Mouse (Mus musculus) limb, embryonic 14.5 days (tissue): ENCODE measurements around the gene Mphosph10. TPM values are rescaled to one million over a fixed set of nuclear protein-coding genes. Genes with fewer than 3 reads are reported as not detected.

Source experiments
- ATAC-seq: fragments of 200-750 bp; cut with Nextera tagmentation; 2 replicates; pipeline ENCODE4 v1.8.0; 2017; ENCODE audit warnings: low read depth, moderate number of reproducible peaks, moderate TSS enrichment; ENCODE audit not compliant: low FRiP score
- DNase-seq: peaks from one replicate; pipeline ENCODE4 v3.0.0-alpha.2; 2015; ENCODE audit warnings: low spot score
- H3K27ac ChIP-seq: fragments of 300-500 bp; sonication (generic); replicated peaks from 2 replicates; pipeline ENCODE4 v1.5.1; 2014; ENCODE audit warnings: low read depth, mild to moderate bottlenecking, low read length, moderate library complexity, mixed read lengths
- H3K27me3 ChIP-seq: fragments of 300-500 bp; sonication (generic); 2 replicates; pipeline ENCODE4 v1.6.1; 2014; ENCODE audit warnings: low read length, mixed read lengths; ENCODE audit not compliant: control insufficient read depth, insufficient read depth
- H3K36me3 ChIP-seq: fragments of 300-500 bp; sonication (generic); 2 replicates; pipeline ENCODE4 v1.6.1; 2014; ENCODE audit warnings: mild to moderate bottlenecking, low read length, moderate library complexity, mixed read lengths; ENCODE audit not compliant: control insufficient read depth, insufficient read depth
- H3K4me1 ChIP-seq: fragments of 300-500 bp; sonication (generic); 2 replicates; pipeline ENCODE4 v1.6.1; 2014; ENCODE audit warnings: antibody characterized with exemption, low read length, mixed read lengths; ENCODE audit not compliant: control insufficient read depth, insufficient read depth
- H3K4me2 ChIP-seq: fragments of 300-500 bp; sonication (generic); replicated peaks from 2 replicates; pipeline ENCODE4 v1.6.1; 2014; ENCODE audit warnings: low read depth, mild to moderate bottlenecking, low read length, moderate library complexity; ENCODE audit not compliant: severe bottlenecking
- H3K4me3 ChIP-seq: fragments of 300-500 bp; sonication (generic); replicated peaks from 2 replicates; pipeline ENCODE4 v1.5.1; 2014; ENCODE audit warnings: low read length
- H3K9ac ChIP-seq: fragments of 300-500 bp; sonication (generic); 2 replicates; pipeline ENCODE4 v1.6.1; 2014; ENCODE audit warnings: mild to moderate bottlenecking, low read depth, low read length, moderate library complexity; ENCODE audit not compliant: severe bottlenecking
- H3K9me3 ChIP-seq: fragments of 300-500 bp; sonication (generic); 2 replicates; pipeline ENCODE4 v1.6.1; 2016; ENCODE audit warnings: low read length; ENCODE audit not compliant: control insufficient read depth
- POLR2A ChIP-seq: fragments of 200-500 bp; IDR thresholded peaks from 2 replicates; pipeline ENCODE4 v1.8.0; 2012; ENCODE audit warnings: inconsistent platforms, mild to moderate bottlenecking, moderate library complexity, borderline replicate concordance; ENCODE audit not compliant: insufficient read depth, insufficient read length; ENCODE audit errors: extremely low read depth
- WGBS: fragments of 180-500 bp; shearing (Covaris S2); extraction: QIAGEN DNeasy Blood & Tissue Kit; methylation state at CpG from one replicate; pipeline ENCODE4 v1.1.7; 2014; 5-methylcytosine and 5-hydroxymethylcytosine counted together
- polyA plus RNA-seq, 2 experiments: library from polyadenylated mRNA; depleted of rRNA in 1 of 2; stranded (reverse) in 1 of 2; unstranded in 1 of 2; fragments of >200 nt; fragmentation: Nextera tagmentation in 1 of 2; extraction: Ambion mirVana in 1 of 2; gene quantifications; 2 replicates each; pipeline versions ENCODE4 v1.2.1 to v1.2.3; 2012 to 2014

Mphosph10 gene
- polyA plus RNA-seq, 2 experiments: 20.6 to 38.9 TPM

DNA sequence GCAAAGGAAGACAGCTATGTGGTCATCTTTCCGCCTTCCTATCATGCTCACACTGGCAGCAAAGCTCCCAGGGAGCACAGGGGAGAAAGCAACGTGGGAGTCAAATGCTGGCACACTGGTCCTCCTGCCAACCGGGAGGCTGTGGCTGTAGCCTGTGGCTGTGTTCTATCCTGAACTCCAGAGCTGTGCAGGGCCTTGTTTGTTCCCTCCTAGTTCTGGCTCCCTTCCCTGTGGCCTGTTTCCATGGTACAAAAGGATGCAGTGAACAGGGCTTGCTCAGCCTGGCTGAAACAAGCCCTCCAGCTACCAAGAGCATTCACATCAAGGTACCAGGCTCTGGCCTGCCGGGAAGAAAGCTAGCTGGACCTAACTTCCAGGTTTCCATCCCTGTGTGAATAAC is 41.0 kb downstream of the Mphosph10 start:
- Histone ChIP-seq H3K4me1 (no peaks in the 10 kb centered on the region), H3K36me3 (peaks cover 65% of the 10 kb centered on the region), H3K27me3 (no peaks in the 10 kb centered on the region), H3K4me3 (no peak overlapping the region), H3K4me2 (no peak overlapping the region), H3K9me3 (no peaks in the 10 kb centered on the region), H3K9ac (no peak overlapping the region), H3K27ac (no peak overlapping the region)
- WGBS: 93% methylated on average over 4 of the region's 4 CpGs
- ATAC-seq (no peak), DNase-seq (no peak)
- no peak for TF ChIP-seq POLR2A

DNA sequence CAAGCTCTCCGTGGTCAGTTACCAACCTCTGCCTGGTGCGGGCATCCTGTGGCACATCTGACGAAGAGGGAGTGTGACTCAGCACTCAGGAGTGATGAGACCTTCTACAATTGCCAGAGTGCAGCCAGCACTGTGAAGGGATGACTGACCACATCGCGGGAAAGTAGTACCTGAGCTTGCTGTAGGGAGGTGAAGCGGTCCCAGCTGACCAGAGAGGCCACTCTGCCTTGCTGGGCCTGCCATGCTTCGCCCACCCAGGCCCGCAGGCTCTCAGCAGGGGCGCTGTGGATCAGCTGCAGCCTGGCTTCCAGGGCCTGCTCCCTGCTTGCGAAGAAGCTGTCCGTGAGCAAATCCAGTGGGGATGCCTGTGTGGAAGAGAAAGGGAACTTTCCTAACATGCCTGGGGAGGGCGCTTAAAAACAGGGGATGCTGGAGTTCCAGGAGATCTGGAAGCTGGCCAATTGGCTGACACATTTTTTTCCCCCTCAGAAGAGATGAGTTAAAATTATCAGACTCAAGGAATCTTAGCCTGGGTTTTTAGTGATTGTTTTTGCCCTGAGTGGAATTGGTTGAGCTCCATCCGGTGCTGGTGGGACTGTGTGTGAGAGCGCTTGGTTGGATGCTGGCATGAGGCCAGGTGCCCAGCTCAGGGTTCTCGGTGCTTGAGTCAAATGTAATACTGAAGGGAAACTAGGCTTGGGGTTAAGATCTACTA is 42.8 kb downstream of the Mphosph10 start:
- ATAC-seq (no peak), DNase-seq (no peak)
- H3K4me1 ChIP-seq: no peaks in the 10 kb centered on the region
- TF ChIP-seq POLR2A: no peak
- no peaks in the 10 kb centered on the region for H3K27me3 ChIP-seq
- no peaks in the 10 kb centered on the region for H3K9me3 ChIP-seq
- no peak overlapping the region for H3K27ac ChIP-seq
- no peak overlapping the region for H3K4me2 ChIP-seq
- H3K4me3 ChIP-seq: no peak overlapping the region
- no peak overlapping the region for H3K9ac ChIP-seq
- H3K36me3 ChIP-seq: peaks cover 63% of the 10 kb centered on the region
- 92% methylated on average over 15 of the region's 15 CpGs for WGBS

DNA sequence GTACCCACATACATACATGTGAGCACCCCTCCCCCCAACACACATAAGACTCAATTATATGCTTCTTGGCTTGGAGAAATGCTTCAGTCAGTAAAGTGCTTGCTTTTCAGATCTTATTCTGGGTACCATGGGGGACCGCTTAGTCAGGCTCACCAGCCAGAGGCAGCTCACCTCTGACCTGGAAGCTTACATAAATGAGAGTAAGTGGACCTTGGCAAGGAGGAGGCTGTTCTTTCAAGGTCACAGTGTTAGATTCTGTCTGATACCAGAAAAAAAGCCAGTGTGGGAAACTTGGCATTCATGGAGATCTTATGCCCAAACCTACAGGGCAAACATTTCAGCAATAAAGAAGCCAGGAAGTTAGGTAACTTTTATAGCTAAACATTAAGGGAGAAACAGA is 44.3 kb downstream of the Mphosph10 start:
- peaks cover 48% of the 10 kb centered on the region for H3K36me3 ChIP-seq
- no peak overlapping the region for H3K27ac ChIP-seq
- H3K4me3 ChIP-seq: no peak overlapping the region
- H3K4me2 ChIP-seq: no peak overlapping the region
- DNase-seq (no peak), ATAC-seq (no peak)
- no peak for TF ChIP-seq POLR2A
- no peaks in the 10 kb centered on the region for H3K4me1 ChIP-seq
- H3K9ac ChIP-seq: no peak overlapping the region
- no peaks in the 10 kb centered on the region for H3K27me3 ChIP-seq
- WGBS: 93% methylated on average over 1 of the region's 1 CpGs
- H3K9me3 ChIP-seq: no peaks in the 10 kb centered on the region

DNA sequence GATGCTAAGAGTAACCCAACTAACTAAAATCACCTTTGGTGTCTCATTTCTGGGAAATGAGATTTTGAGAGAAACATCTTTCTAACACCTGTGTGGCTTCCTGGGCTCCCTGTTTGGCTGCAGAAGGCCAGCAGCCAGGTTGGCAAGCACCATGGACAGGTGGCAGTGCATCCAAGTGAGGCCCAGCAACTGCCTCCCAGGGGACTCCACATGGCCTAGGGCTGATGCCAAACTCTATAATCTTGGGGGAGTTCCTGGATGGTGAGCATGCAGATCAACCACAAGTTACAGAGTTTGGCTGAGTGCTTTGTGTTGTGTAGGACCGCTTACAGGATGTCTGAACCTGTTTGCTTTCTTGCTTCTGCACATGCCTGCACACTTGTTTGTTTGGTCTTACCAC is 59.4 kb downstream of the Mphosph10 start:
- Histone ChIP-seq H3K36me3 (peaks cover 52% of the 10 kb centered on the region), H3K9ac (no peak overlapping the region), H3K4me1 (no peaks in the 10 kb centered on the region), H3K4me2 (no peak overlapping the region), H3K27me3 (no peaks in the 10 kb centered on the region), H3K27ac (no peak overlapping the region), H3K4me3 (no peak overlapping the region), H3K9me3 (no peaks in the 10 kb centered on the region)
- no peak for DNase-seq
- WGBS: 76% methylated on average over 1 of the region's 1 CpGs
- no peak for ATAC-seq
- TF ChIP-seq POLR2A: no peak

DNA sequence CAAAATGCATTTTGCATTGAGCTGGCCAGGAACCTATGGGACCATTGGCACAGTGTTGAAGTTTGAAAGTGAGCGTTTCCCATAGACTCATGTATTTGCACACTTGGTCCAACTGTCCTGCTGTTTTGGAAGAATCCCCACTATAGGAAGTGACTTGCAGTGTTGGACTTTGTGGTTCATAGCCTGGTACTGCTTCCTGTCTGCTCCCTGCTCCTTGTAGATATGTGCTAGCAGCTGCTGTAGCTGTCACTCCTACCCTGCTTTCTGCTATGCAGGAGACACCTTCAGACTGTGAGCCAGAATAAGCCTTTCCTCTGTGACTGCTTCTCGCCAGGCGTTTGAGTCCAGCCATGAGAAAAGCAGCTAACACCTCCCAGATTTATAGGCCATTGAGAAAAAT is 60.8 kb downstream of the Mphosph10 start:
- H3K27me3 ChIP-seq: no peaks in the 10 kb centered on the region
- 91% methylated on average over 3 of the region's 3 CpGs for WGBS
- no peak overlapping the region for H3K27ac ChIP-seq
- TF ChIP-seq POLR2A: no peak
- H3K9ac ChIP-seq: no peak overlapping the region
- no peak for DNase-seq
- ATAC-seq: no peak
- no peaks in the 10 kb centered on the region for H3K9me3 ChIP-seq
- H3K36me3 ChIP-seq: peaks cover 39% of the 10 kb centered on the region
- H3K4me3 ChIP-seq: no peak overlapping the region
- no peak overlapping the region for H3K4me2 ChIP-seq
- no peaks in the 10 kb centered on the region for H3K4me1 ChIP-seq

DNA sequence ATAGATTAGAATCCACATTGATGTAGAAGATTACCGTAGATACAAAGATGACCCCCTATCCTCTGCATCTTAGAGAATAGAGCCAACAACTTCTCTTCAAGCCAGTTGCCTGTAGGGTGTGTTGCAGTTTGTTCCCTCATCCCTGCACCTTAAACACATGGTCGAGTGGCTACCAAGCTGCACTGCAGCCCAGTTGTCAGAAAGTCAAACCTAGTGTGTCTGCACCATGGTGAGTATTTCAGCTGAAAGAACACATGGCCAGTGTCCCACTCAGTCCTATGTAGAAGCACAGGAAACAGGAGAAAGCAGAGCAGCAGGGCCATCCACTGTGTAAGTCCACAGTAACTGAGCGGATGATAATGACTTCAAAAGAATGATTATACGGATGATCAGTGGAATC is 64.6 kb downstream of the Mphosph10 start:
- no peaks in the 10 kb centered on the region for H3K9me3 ChIP-seq
- no peak overlapping the region for H3K4me2 ChIP-seq
- no peaks in the 10 kb centered on the region for H3K27me3 ChIP-seq
- no peak overlapping the region for H3K27ac ChIP-seq
- H3K4me3 ChIP-seq: no peak overlapping the region
- H3K9ac ChIP-seq: no peak overlapping the region
- ATAC-seq: no peak
- DNase-seq: no peak
- no peak for TF ChIP-seq POLR2A
- WGBS: 93% methylated on average over 4 of the region's 4 CpGs
- H3K4me1 ChIP-seq: no peaks in the 10 kb centered on the region
- H3K36me3 ChIP-seq: peaks cover 17% of the 10 kb centered on the region
